Mouse (Mus musculus) embryonic facial prominence, embryonic 11.5 days (tissue): ENCODE results near the gene Alg14. TPM values are rescaled to one million over a fixed set of nuclear protein-coding genes. Genes with fewer than 3 reads are reported as not detected.

Experiments used
- ATAC-seq: fragments of 200-750 bp; cut with Nextera tagmentation; replicated peaks from 2 replicates; pipeline ENCODE4 v1.8.0; 2017; ENCODE audit warnings: low read depth; ENCODE audit not compliant: insufficient number of reproducible peaks, low FRiP score, low TSS enrichment
- DNase-seq: peaks from one replicate; pipeline ENCODE4 v3.0.0-alpha.2; 2015; ENCODE audit warnings: low spot score
- H3K27ac ChIP-seq: fragments of 300-500 bp; sonication (generic); replicated peaks from 2 replicates; pipeline ENCODE4 v1.5.1; 2014; ENCODE audit warnings: mild to moderate bottlenecking, low read depth, low read length, control low read depth
- H3K27me3 ChIP-seq: fragments of 300-500 bp; sonication (generic); 2 replicates; pipeline ENCODE4 v1.6.1; 2014; ENCODE audit warnings: mild to moderate bottlenecking, low read length, moderate library complexity, mixed read lengths; ENCODE audit not compliant: control insufficient read depth, insufficient read depth
- H3K36me3 ChIP-seq: fragments of 300-500 bp; sonication (generic); replicated peaks from 2 replicates; pipeline ENCODE4 v1.6.1; 2014; ENCODE audit warnings: low read depth, mild to moderate bottlenecking, low read length, moderate library complexity, mixed read lengths; ENCODE audit not compliant: control insufficient read depth, insufficient read depth
- H3K4me1 ChIP-seq: fragments of 300-500 bp; sonication (generic); 2 replicates; pipeline ENCODE4 v1.6.1; 2014; ENCODE audit warnings: low read length, mixed read lengths; ENCODE audit not compliant: control insufficient read depth, insufficient read depth
- H3K4me2 ChIP-seq: fragments of 300-500 bp; sonication (generic); 2 replicates; pipeline ENCODE4 v1.6.1; 2014; ENCODE audit warnings: low read depth, mild to moderate bottlenecking, control low read depth, low read length, moderate library complexity
- H3K4me3 ChIP-seq: fragments of 300-500 bp; sonication (generic); 2 replicates; pipeline ENCODE4 v1.5.1; 2014; ENCODE audit warnings: low read depth, low read length, control low read depth
- H3K9ac ChIP-seq: fragments of 300-500 bp; sonication (generic); replicated peaks from 2 replicates; pipeline ENCODE4 v1.6.1; 2014; ENCODE audit warnings: mild to moderate bottlenecking, control low read depth, low read length
- H3K9me3 ChIP-seq: fragments of 300-500 bp; sonication (generic); replicated peaks from 2 replicates; pipeline ENCODE4 v1.6.1; 2016; ENCODE audit warnings: mild to moderate bottlenecking, low read length, inconsistent platforms, mixed read lengths; ENCODE audit not compliant: control insufficient read depth
- WGBS: fragments of 180-500 bp; shearing (Covaris S2); extraction: QIAGEN DNeasy Blood & Tissue Kit; methylation state at CpG from one replicate; pipeline ENCODE4 v1.1.7; 2014; 5-methylcytosine and 5-hydroxymethylcytosine counted together
- polyA plus RNA-seq: library from polyadenylated mRNA; unstranded; fragments of >200 nt; fragmentation: Nextera tagmentation; extraction: Ambion mirVana; gene quantifications from 2 replicates; pipeline ENCODE4 v1.2.1, GENCODE M21; 2014

The Alg14 gene
- polyA plus RNA-seq, 1 experiment from 2014 or later = 35.4 TPM

DNA sequence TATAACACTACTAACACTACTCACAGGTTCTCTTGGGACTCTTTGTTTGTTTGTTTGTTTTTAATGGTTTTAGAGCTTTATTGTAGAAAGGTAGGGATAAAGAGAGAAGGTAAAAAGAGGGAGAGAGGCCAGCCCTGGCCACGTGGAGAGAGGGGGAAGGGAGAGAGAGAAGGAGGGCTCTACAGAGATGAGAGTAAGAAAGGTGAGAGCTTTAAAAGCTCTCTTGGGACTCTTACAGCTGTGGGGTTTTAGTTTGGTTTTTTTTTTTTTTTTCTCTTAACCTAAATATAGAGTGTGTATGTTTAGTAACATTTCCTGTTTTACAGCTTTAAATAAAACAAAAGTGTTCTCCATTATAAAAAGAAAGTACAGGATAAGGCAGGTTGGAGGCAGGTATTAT, 70.4 kb downstream of the Alg14 start:
- Histone ChIP-seq H3K9ac (no peak overlapping the region), H3K4me1 (peaks cover 4% of the 10 kb centered on the region), H3K9me3 (no peaks in the 10 kb centered on the region), H3K36me3 (no peaks in the 10 kb centered on the region), H3K27ac (no peak overlapping the region), H3K4me2 (no peak overlapping the region), H3K27me3 (no peaks in the 10 kb centered on the region), H3K4me3 (no peak overlapping the region)
- ATAC-seq = no peak
- WGBS = 37% methylated on average over 1 of the region's 1 CpGs
- no peak for DNase-seq

DNA sequence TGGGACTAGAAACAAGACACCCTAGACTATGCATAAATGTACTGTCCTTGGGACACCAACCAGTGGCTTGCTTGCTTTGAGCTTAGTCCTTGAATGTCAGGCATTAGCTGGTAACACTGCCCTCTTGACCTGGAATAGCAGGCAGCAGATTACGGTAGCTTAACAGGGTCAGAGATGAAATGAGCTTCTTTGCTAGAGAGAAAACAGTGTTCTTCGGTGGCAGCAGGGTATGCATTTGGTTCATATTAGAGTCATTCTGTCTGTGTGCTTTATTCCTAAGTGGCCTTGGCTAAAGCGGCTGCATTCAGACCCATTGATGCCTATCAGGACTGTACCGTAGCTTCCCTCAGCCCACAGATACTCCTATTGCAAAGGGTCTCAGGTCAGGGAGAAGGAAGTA, 72.8 kb downstream of the Alg14 start:
- Histone ChIP-seq H3K4me3 (no peak overlapping the region), H3K4me1 (peaks cover 4% of the 10 kb centered on the region), H3K27ac (no peak overlapping the region), H3K9me3 (no peaks in the 10 kb centered on the region), H3K36me3 (no peaks in the 10 kb centered on the region), H3K9ac (no peak overlapping the region), H3K4me2 (no peak overlapping the region), H3K27me3 (no peaks in the 10 kb centered on the region)
- DNase-seq = no peak
- WGBS = 24% methylated on average over 4 of the region's 4 CpGs
- no peak for ATAC-seq

- H3K4me2 ChIP-seq = no peak overlapping the region
- DNase-seq (no peak), ATAC-seq (no peak)
- WGBS = 53% methylated on average over 8 of the region's 8 CpGs
- H3K9me3 ChIP-seq = no peaks in the 10 kb centered on the region
- no peak overlapping the region for H3K27ac ChIP-seq
- H3K9ac ChIP-seq = no peak overlapping the region
- H3K4me1 ChIP-seq = peaks cover 4% of the 10 kb centered on the region
- no peaks in the 10 kb centered on the region for H3K27me3 ChIP-seq
- H3K4me3 ChIP-seq = no peak overlapping the region
- H3K36me3 ChIP-seq = no peaks in the 10 kb centered on the region
Observed at GRCm38 (mm10) chr3:121365131-121365530, 73.6 kb downstream of the Alg14 start.

DNA sequence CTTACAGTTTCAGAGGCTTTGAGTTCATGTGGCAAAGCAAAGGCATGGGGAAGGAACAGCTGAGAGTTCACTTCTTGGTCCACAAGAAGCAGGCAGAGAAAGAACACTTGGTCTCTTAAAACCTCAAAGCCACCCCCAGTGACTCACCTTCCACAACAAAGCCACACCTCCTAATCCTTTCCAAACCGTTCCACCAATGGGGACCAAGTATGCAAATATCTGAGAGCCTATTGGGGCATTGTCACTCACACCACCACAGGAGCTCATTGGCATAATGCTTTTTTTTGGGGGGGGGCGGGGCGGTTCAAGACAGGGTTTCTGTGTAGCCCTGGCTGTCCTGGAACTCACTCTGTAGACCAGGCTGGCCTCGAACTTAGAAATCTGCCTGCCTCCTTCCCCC, 77.0 kb downstream of the Alg14 start:
- H3K4me1 ChIP-seq = peaks cover 4% of the 10 kb centered on the region
- DNase-seq (no peak), ATAC-seq (no peak)
- WGBS = 91% methylated on average over 4 of the region's 4 CpGs
- no peaks in the 10 kb centered on the region for H3K27me3 ChIP-seq
- H3K27ac ChIP-seq = no peak overlapping the region
- H3K36me3 ChIP-seq = no peaks in the 10 kb centered on the region
- no peak overlapping the region for H3K4me3 ChIP-seq
- no peak overlapping the region for H3K9ac ChIP-seq
- no peaks in the 10 kb centered on the region for H3K9me3 ChIP-seq
- H3K4me2 ChIP-seq = no peak overlapping the region

- H3K4me1 ChIP-seq = peaks cover 2% of the 10 kb centered on the region; the same call in 1 of the 2 replicates
- DNase-seq = no peak
- H3K36me3 ChIP-seq = no peaks in the 10 kb centered on the region
- no peak overlapping the region for H3K4me3 ChIP-seq
- no peak for ATAC-seq
- H3K9me3 ChIP-seq = no peaks in the 10 kb centered on the region
- WGBS = 62% methylated on average over 6 of the region's 6 CpGs
- H3K9ac ChIP-seq = no peak overlapping the region
- H3K27me3 ChIP-seq = no peaks in the 10 kb centered on the region
- no peak overlapping the region for H3K4me2 ChIP-seq
- no peak overlapping the region for H3K27ac ChIP-seq
Observed at GRCm38 (mm10) chr3:121369517-121369916, 77.9 kb downstream of the Alg14 start.

DNA sequence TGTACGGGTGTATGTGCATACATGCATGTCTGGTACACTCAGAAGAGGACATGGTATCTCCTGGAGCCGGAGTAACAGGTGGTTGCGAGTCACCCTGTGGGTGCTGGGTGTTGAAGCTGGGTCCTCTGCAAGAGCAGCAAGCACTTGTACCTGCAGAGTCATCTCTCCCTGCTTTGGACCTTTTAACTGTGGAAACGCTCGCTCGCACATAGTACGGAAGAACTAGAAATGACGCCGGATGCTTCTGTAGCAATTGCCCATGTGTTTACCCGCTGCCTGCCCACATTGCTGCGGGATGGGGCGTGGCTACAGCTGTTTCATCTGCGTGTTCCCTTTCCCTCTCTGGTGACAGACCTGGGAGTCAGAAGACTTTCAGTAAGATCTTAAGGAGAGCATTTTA, 78.7 kb downstream of the Alg14 start:
- H3K4me2 ChIP-seq = no peak overlapping the region
- no peaks in the 10 kb centered on the region; the same call in 1 of the 2 replicates for H3K4me1 ChIP-seq
- H3K9ac ChIP-seq = no peak overlapping the region
- DNase-seq = no peak
- H3K27ac ChIP-seq = no peak overlapping the region
- H3K4me3 ChIP-seq = no peak overlapping the region
- H3K36me3 ChIP-seq = no peaks in the 10 kb centered on the region
- ATAC-seq = no peak
- no peaks in the 10 kb centered on the region for H3K27me3 ChIP-seq
- 88% methylated on average over 13 of the region's 13 CpGs for WGBS
- H3K9me3 ChIP-seq = no peaks in the 10 kb centered on the region

DNA sequence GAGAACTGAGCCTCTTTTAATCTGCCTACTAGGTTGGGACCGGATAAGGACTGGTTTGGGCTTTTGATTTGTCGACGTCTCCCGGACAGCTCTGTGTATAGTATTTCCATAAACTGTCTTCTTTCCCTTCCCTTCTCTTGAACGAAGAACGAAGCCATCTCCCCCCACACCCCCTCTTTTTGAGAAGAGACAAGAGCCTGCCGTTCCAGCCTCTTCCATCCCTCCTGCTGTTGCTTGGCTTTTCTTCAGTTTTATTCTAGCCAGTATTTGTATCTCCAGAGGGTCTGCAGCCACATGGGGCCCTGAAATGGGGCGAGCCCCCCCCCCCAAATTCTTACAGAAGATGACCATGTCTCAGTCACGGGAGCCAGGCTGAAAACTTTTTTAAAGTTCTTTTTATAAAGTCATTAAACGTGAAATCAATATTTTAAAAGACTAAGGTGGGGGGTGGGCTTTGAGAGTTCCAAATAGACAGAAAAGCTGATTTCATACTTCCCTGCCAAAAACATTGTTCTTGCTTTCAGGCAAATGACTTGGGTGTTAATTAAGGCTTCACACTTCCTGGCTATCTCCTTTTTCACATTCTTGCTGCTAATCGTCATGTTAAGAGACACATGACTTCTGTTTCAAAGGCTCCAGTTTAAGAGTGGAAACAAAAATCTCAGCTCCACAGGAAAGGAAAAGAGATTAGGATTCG, 79.4 kb downstream of the Alg14 start:
- Histone ChIP-seq H3K9ac (no peak overlapping the region), H3K4me2 (no peak overlapping the region), H3K36me3 (no peaks in the 10 kb centered on the region), H3K27me3 (no peaks in the 10 kb centered on the region), H3K9me3 (no peaks in the 10 kb centered on the region), H3K27ac (no peak overlapping the region), H3K4me3 (no peak overlapping the region), H3K4me1 (no peaks in the 10 kb centered on the region; the same call in 1 of the 2 replicates)
- 73% methylated on average over 12 of the region's 12 CpGs for WGBS
- ATAC-seq (no peak), DNase-seq (no peak)

DNA sequence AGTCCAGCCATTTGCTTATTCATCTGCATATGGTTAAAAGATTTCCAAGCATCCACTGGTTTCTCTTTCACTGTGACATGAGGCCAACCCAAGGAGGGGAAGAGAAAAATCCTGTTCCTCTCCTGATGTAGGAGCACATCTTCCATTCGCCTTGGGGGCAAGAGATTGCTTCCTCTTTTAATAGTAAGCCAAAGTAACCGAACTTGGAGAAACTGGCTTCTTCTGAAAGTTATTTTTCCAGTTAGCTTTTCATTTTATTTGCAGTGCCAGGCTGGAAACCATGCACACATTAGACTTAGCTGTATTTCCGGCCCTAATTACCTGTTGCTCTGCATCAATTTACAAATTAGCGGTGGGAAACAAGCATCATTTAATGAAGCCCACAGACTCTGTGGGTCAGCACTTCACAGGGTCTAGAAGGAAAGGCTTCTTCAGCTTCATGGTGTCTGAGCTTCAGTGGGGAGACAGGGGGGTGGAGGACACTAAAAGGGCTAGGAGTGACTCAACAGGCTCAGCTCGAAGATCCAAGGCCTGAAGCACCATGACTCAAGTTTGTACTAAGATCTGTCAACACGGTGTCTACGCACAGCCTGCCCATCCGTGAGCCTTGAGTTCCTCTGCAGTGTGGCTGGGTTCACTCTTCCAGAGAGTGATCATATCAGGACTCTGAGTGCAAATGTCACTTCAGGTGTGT, 80.1 kb downstream of the Alg14 start:
- no peaks in the 10 kb centered on the region; the same call in 1 of the 2 replicates for H3K4me1 ChIP-seq
- no peak for ATAC-seq

More for the DNA sequence above, 80.1 kb downstream of the Alg14 start:
- Histone ChIP-seq H3K9me3 (no peaks in the 10 kb centered on the region), H3K4me3 (no peak overlapping the region), H3K27ac (no peak overlapping the region), H3K9ac (no peak overlapping the region), H3K27me3 (no peaks in the 10 kb centered on the region), H3K4me2 (no peak overlapping the region), H3K36me3 (no peaks in the 10 kb centered on the region)
- no peak for DNase-seq
- WGBS = 74% methylated on average over 8 of the region's 8 CpGs
